Mouse (Mus musculus) liver, embryonic 14.5 days (tissue): ENCODE measurements around the gene Tnxb. TPM values are rescaled to one million over a fixed set of nuclear protein-coding genes. Genes with fewer than 3 reads are reported as not detected.

ENCODE experiments used
- ATAC-seq: fragments of 200-750 bp; cut with Nextera tagmentation; 2 replicates; pipeline ENCODE4 v1.8.0; 2017; ENCODE audit warnings: moderate number of reproducible peaks, mild to moderate bottlenecking, moderate library complexity; ENCODE audit not compliant: insufficient read depth
- DNase-seq, 3 experiments: peaks; one replicate each; pipeline ENCODE4 v3.0.0-alpha.2; 2012 to 2013; ENCODE audit warnings: low read depth in 3 of 3, low spot score in 3 of 3
- H3K27ac ChIP-seq: fragments of 300-500 bp; sonication (generic); 2 replicates; pipeline ENCODE4 v1.5.1; 2014; ENCODE audit warnings: moderate library complexity, mild to moderate bottlenecking, control low read depth, inconsistent platforms
- H3K27me3 ChIP-seq: fragments of 300-500 bp; sonication (generic); 2 replicates; pipeline ENCODE4 v1.6.1; 2014; ENCODE audit warnings: mild to moderate bottlenecking, low read length, moderate library complexity; ENCODE audit not compliant: control insufficient read depth, insufficient read depth
- H3K36me3 ChIP-seq: fragments of 300-500 bp; sonication (generic); replicated peaks from 2 replicates; pipeline ENCODE4 v1.6.1; 2014; ENCODE audit warnings: low read depth; ENCODE audit not compliant: control insufficient read depth, insufficient read depth
- H3K4me1 ChIP-seq, 2 experiments: fragments of 200-500 bp in 1 of 2; fragments of 300-500 bp in 1 of 2; sonication (generic) in 1 of 2; replicated peaks; 2 replicates each; pipeline ENCODE4 v1.6.1; 2012 to 2014; ENCODE audit warnings: antibody characterized with exemption in 1 of 2, inconsistent platforms in 1 of 2, low read length in 1 of 2; ENCODE audit not compliant: control insufficient read depth in 2 of 2, insufficient read depth in 2 of 2
- H3K4me2 ChIP-seq: fragments of 300-500 bp; sonication (generic); 2 replicates; pipeline ENCODE4 v1.6.1; 2014; ENCODE audit warnings: low read depth, mild to moderate bottlenecking, control low read depth, moderate library complexity
- H3K4me3 ChIP-seq, 2 experiments: fragments of 200-500 bp in 1 of 2; fragments of 300-500 bp in 1 of 2; sonication (generic) in 1 of 2; 2 replicates each; pipeline ENCODE4 v1.5.1; 2012 to 2014; ENCODE audit warnings: low read depth in 2 of 2, low read length in 2 of 2, mild to moderate bottlenecking in 2 of 2, control low read depth in 1 of 2, inconsistent platforms in 1 of 2, moderate library complexity in 1 of 2; ENCODE audit not compliant: insufficient read depth in 1 of 2
- H3K9ac ChIP-seq: fragments of 300-500 bp; sonication (generic); replicated peaks from 2 replicates; pipeline ENCODE4 v1.6.1; 2014; ENCODE audit warnings: mild to moderate bottlenecking, control low read depth, moderate library complexity
- H3K9me3 ChIP-seq: fragments of 300-500 bp; sonication (generic); 2 replicates; pipeline ENCODE4 v1.6.1; 2016; ENCODE audit warnings: low read length, mixed read lengths; ENCODE audit not compliant: control insufficient read depth
- CTCF ChIP-seq: IDR thresholded peaks from 2 replicates; pipeline ENCODE4 v1.5.1; 2016; ENCODE audit warnings: antibody characterized with exemption, low read depth, control low read depth
- EP300 ChIP-seq: IDR thresholded peaks from 2 replicates; pipeline ENCODE4 v1.6.1; 2016; ENCODE audit warnings: antibody characterized with exemption, low read depth
- WGBS: fragments of 180-500 bp; shearing (Covaris S2); extraction: QIAGEN DNeasy Blood & Tissue Kit; methylation state at CpG from one replicate; pipeline ENCODE4 v1.1.7; 2014; ENCODE audit not compliant: insufficient replicate concordance; 5-methylcytosine and 5-hydroxymethylcytosine counted together
- polyA plus RNA-seq, 2 experiments: library from polyadenylated mRNA; depleted of rRNA in 1 of 2; stranded (reverse) in 1 of 2; unstranded in 1 of 2; fragments of >200 nt; fragmentation: Nextera tagmentation in 1 of 2; extraction: Ambion mirVana in 1 of 2; gene quantifications; 2 replicates each; pipeline versions ENCODE4 v1.2.1 to v1.2.3; 2012 to 2014

Gene Tnxb
- polyA plus RNA-seq, 2 experiments: 0.13 to 0.17 TPM

- Histone ChIP-seq H3K27ac (no peak overlapping the region), H3K9ac (no peak overlapping the region), H3K27me3 (no peaks in the 10 kb centered on the region), H3K36me3 (no peaks in the 10 kb centered on the region), H3K4me2 (no peak overlapping the region), H3K4me3 (no peak overlapping the region), H3K4me1 (no peaks in the 10 kb centered on the region), H3K9me3 (no peaks in the 10 kb centered on the region)
- DNase-seq (no peak), ATAC-seq (no peak)
- no peak for TF ChIP-seq EP300
- TF ChIP-seq CTCF: no peak
- WGBS: 52% methylated on average over 5 of the region's 5 CpGs
Observed at GRCm38 (mm10) chr17:34746531-34746930, 76.2 kb downstream of the Tnxb start.

GRCm38 (mm10) chr17:34761471-34761870 is 91.1 kb downstream of the Tnxb start:
- Histone ChIP-seq H3K27me3 (no peaks in the 10 kb centered on the region), H3K4me3 (no peak overlapping the region), H3K27ac (no peak overlapping the region), H3K4me1 (no peaks in the 10 kb centered on the region), H3K9ac (no peak overlapping the region), H3K9me3 (no peaks in the 10 kb centered on the region), H3K4me2 (no peak overlapping the region), H3K36me3 (no peaks in the 10 kb centered on the region)
- DNase-seq (no peak), ATAC-seq (no peak)
- no peak for TF ChIP-seq EP300
- TF ChIP-seq CTCF: no peak
- WGBS: 37% methylated on average over 3 of the region's 3 CpGs

Other genes with a start within 250 kb of the Tnxb start
- not detected in 2 replicates for gene Btnl4, start 193.2 kb upstream of the Tnxb start, polyA plus RNA-seq (2012; rRNA removed)
- gene Btnl4, start 193.2 kb upstream of the Tnxb start, polyA plus RNA-seq (2014; fragmentation: Nextera tagmentation; extraction: Ambion mirVana): not detected in 2 replicates
- gene Btnl6, start 153.2 kb upstream of the Tnxb start, polyA plus RNA-seq (2012; rRNA removed): not detected in 2 replicates
- gene Btnl6, start 153.2 kb upstream of the Tnxb start, polyA plus RNA-seq (2014; fragmentation: Nextera tagmentation; extraction: Ambion mirVana): not detected in 2 replicates
- 0.99 and 1.6 TPM in 2 replicates for gene Notch4, start 106.3 kb upstream of the Tnxb start, polyA plus RNA-seq (2012; rRNA removed)
- 0.58 and 0.67 TPM in 2 replicates for gene Notch4, start 106.3 kb upstream of the Tnxb start, polyA plus RNA-seq (2014; fragmentation: Nextera tagmentation; extraction: Ambion mirVana)
- 2.9 and 4.2 TPM in 2 replicates for gene Gpsm3, start 80.7 kb upstream of the Tnxb start, polyA plus RNA-seq (2012; rRNA removed)
- 8.1 and 9.8 TPM in 2 replicates for gene Gpsm3, start 80.7 kb upstream of the Tnxb start, polyA plus RNA-seq (2014; fragmentation: Nextera tagmentation; extraction: Ambion mirVana)
- gene Pbx2, start 79.3 kb upstream of the Tnxb start, polyA plus RNA-seq (2012; rRNA removed): 21.1 and 22.7 TPM in 2 replicates
- gene Pbx2, start 79.3 kb upstream of the Tnxb start, polyA plus RNA-seq (2014; fragmentation: Nextera tagmentation; extraction: Ambion mirVana): 2.7 and 3.3 TPM in 2 replicates
- 1.3 TPM in 2 replicates for gene Ager, start 72.7 kb upstream of the Tnxb start, polyA plus RNA-seq (2012; rRNA removed)
- 0.41 and 0.53 TPM in 2 replicates for gene Ager, start 72.7 kb upstream of the Tnxb start, polyA plus RNA-seq (2014; fragmentation: Nextera tagmentation; extraction: Ambion mirVana)
- gene Rnf5, start 66.8 kb upstream of the Tnxb start, polyA plus RNA-seq (2012; rRNA removed): 51.5 and 61.2 TPM in 2 replicates
- 59.6 and 66.4 TPM in 2 replicates for gene Rnf5, start 66.8 kb upstream of the Tnxb start, polyA plus RNA-seq (2014; fragmentation: Nextera tagmentation; extraction: Ambion mirVana)
- gene Agpat1, start 66.3 kb upstream of the Tnxb start, polyA plus RNA-seq (2012; rRNA removed): 35.9 and 45.5 TPM in 2 replicates
- 19.0 and 21.4 TPM in 2 replicates for gene Agpat1, start 66.3 kb upstream of the Tnxb start, polyA plus RNA-seq (2014; fragmentation: Nextera tagmentation; extraction: Ambion mirVana)
- gene Egfl8, start 54.6 kb upstream of the Tnxb start, polyA plus RNA-seq (2012; rRNA removed): 0.39 and 0.40 TPM in 2 replicates
- gene Egfl8, start 54.6 kb upstream of the Tnxb start, polyA plus RNA-seq (2014; fragmentation: Nextera tagmentation; extraction: Ambion mirVana): 0.10 and 0.27 TPM in 2 replicates
- gene Ppt2, start 42.0 kb upstream of the Tnxb start, polyA plus RNA-seq (2012; rRNA removed): 10.4 and 11.6 TPM in 2 replicates
- gene Ppt2, start 42.0 kb upstream of the Tnxb start, polyA plus RNA-seq (2014; fragmentation: Nextera tagmentation; extraction: Ambion mirVana): 10.5 and 12.9 TPM in 2 replicates
- 0.04 and 0.11 TPM in 2 replicates for gene Prrt1, start 41.0 kb upstream of the Tnxb start, polyA plus RNA-seq (2012; rRNA removed)
- gene Prrt1, start 41.0 kb upstream of the Tnxb start, polyA plus RNA-seq (2014; fragmentation: Nextera tagmentation; extraction: Ambion mirVana): not detected in 2 replicates
- 0.47 and 1.6 TPM in 2 replicates for gene Fkbpl, start 25.8 kb upstream of the Tnxb start, polyA plus RNA-seq (2012; rRNA removed)
- 2.9 and 3.2 TPM in 2 replicates for gene Fkbpl, start 25.8 kb upstream of the Tnxb start, polyA plus RNA-seq (2014; fragmentation: Nextera tagmentation; extraction: Ambion mirVana)
- 15.5 and 16.6 TPM in 2 replicates for gene Atf6b, start 23.4 kb upstream of the Tnxb start, polyA plus RNA-seq (2012; rRNA removed)
- gene Atf6b, start 23.4 kb upstream of the Tnxb start, polyA plus RNA-seq (2014; fragmentation: Nextera tagmentation; extraction: Ambion mirVana): 11.3 and 12.6 TPM in 2 replicates
- 2.6 and 2.9 TPM in 2 replicates for gene C4b, start 73.3 kb downstream of the Tnxb start, polyA plus RNA-seq (2012; rRNA removed)
- gene C4b, start 73.3 kb downstream of the Tnxb start, polyA plus RNA-seq (2014; fragmentation: Nextera tagmentation; extraction: Ambion mirVana): 3.4 and 4.8 TPM in 2 replicates
- gene Cyp21a1, start 134.0 kb downstream of the Tnxb start, polyA plus RNA-seq (2012; rRNA removed): 0.02 TPM in 1 of 2 replicates, not detected in the other
- gene Cyp21a1, start 134.0 kb downstream of the Tnxb start, polyA plus RNA-seq (2014; fragmentation: Nextera tagmentation; extraction: Ambion mirVana): not detected in 2 replicates
- gene Stk19, start 166.4 kb downstream of the Tnxb start, polyA plus RNA-seq (2012; rRNA removed): 12.8 and 14.8 TPM in 2 replicates
- 10.6 and 13.3 TPM in 2 replicates for gene Stk19, start 166.4 kb downstream of the Tnxb start, polyA plus RNA-seq (2014; fragmentation: Nextera tagmentation; extraction: Ambion mirVana)
- gene Dxo, start 166.5 kb downstream of the Tnxb start, polyA plus RNA-seq (2012; rRNA removed): 27.7 and 30.6 TPM in 2 replicates
- 24.0 and 28.1 TPM in 2 replicates for gene Dxo, start 166.5 kb downstream of the Tnxb start, polyA plus RNA-seq (2014; fragmentation: Nextera tagmentation; extraction: Ambion mirVana)
- gene Skiv2l, start 179.7 kb downstream of the Tnxb start, polyA plus RNA-seq (2012; rRNA removed): 21.4 and 22.3 TPM in 2 replicates
- gene Skiv2l, start 179.7 kb downstream of the Tnxb start, polyA plus RNA-seq (2014; fragmentation: Nextera tagmentation; extraction: Ambion mirVana): 15.0 and 20.2 TPM in 2 replicates
- 26.9 and 37.5 TPM in 2 replicates for gene Nelfe, start 179.9 kb downstream of the Tnxb start, polyA plus RNA-seq (2012; rRNA removed)
- 42.7 and 49.2 TPM in 2 replicates for gene Nelfe, start 179.9 kb downstream of the Tnxb start, polyA plus RNA-seq (2014; fragmentation: Nextera tagmentation; extraction: Ambion mirVana)
- 103 and 159 TPM in 2 replicates for gene Cfb, start 192.0 kb downstream of the Tnxb start, polyA plus RNA-seq (2012; rRNA removed)
- 138 and 146 TPM in 2 replicates for gene Cfb, start 192.0 kb downstream of the Tnxb start, polyA plus RNA-seq (2014; fragmentation: Nextera tagmentation; extraction: Ambion mirVana)
- gene Zbtb12, start 208.9 kb downstream of the Tnxb start, polyA plus RNA-seq (2012; rRNA removed): 5.1 and 6.2 TPM in 2 replicates
- 0.10 and 0.14 TPM in 2 replicates for gene Zbtb12, start 208.9 kb downstream of the Tnxb start, polyA plus RNA-seq (2014; fragmentation: Nextera tagmentation; extraction: Ambion mirVana)
- 0.02 TPM in 2 replicates for gene Gm20547, start 211.5 kb downstream of the Tnxb start, polyA plus RNA-seq (2012; rRNA removed)
- not detected in 2 replicates for gene Gm20547, start 211.5 kb downstream of the Tnxb start, polyA plus RNA-seq (2014; fragmentation: Nextera tagmentation; extraction: Ambion mirVana)
- gene C2, start 227.7 kb downstream of the Tnxb start, polyA plus RNA-seq (2012; rRNA removed): 14.6 and 15.6 TPM in 2 replicates
- 14.1 and 15.8 TPM in 2 replicates for gene C2, start 227.7 kb downstream of the Tnxb start, polyA plus RNA-seq (2014; fragmentation: Nextera tagmentation; extraction: Ambion mirVana)
- 28.5 and 29.7 TPM in 2 replicates for gene Ehmt2, start 227.9 kb downstream of the Tnxb start, polyA plus RNA-seq (2012; rRNA removed)
- 10.2 TPM in 2 replicates for gene Ehmt2, start 227.9 kb downstream of the Tnxb start, polyA plus RNA-seq (2014; fragmentation: Nextera tagmentation; extraction: Ambion mirVana)
- gene Slc44a4, start 243.9 kb downstream of the Tnxb start, polyA plus RNA-seq (2012; rRNA removed): 1.0 and 1.6 TPM in 2 replicates
- gene Slc44a4, start 243.9 kb downstream of the Tnxb start, polyA plus RNA-seq (2014; fragmentation: Nextera tagmentation; extraction: Ambion mirVana): 2.5 and 2.7 TPM in 2 replicates